Mouse (Mus musculus) embryonic facial prominence, embryonic 14.5 days (tissue): Measurements from ENCODE around the gene Lrp2bp. TPM values are rescaled to one million over a fixed set of nuclear protein-coding genes. Genes with fewer than 3 reads are reported as not detected.

Experiments used
- ATAC-seq: fragments of 200-750 bp; cut with Nextera tagmentation; 2 replicates; pipeline ENCODE4 v1.8.0; 2017; ENCODE audit warnings: low read depth, moderate number of reproducible peaks, moderate TSS enrichment
- DNase-seq: peaks from one replicate; pipeline ENCODE4 v3.0.0-alpha.2; 2015; ENCODE audit warnings: low spot score
- H3K27ac ChIP-seq: fragments of 300-500 bp; sonication (generic); replicated peaks from 2 replicates; pipeline ENCODE4 v1.5.1; 2014; ENCODE audit warnings: low read depth, mild to moderate bottlenecking, low read length, moderate library complexity
- H3K27me3 ChIP-seq: fragments of 300-500 bp; sonication (generic); replicated peaks from 2 replicates; pipeline ENCODE4 v1.6.1; 2014; ENCODE audit warnings: low read length; ENCODE audit not compliant: control insufficient read depth, insufficient read depth
- H3K36me3 ChIP-seq: fragments of 300-500 bp; sonication (generic); 2 replicates; pipeline ENCODE4 v1.6.1; 2014; ENCODE audit warnings: low read length, mixed read lengths; ENCODE audit not compliant: control insufficient read depth, insufficient read depth
- H3K4me1 ChIP-seq: fragments of 300-500 bp; sonication (generic); 2 replicates; pipeline ENCODE4 v1.6.1; 2014; ENCODE audit warnings: antibody characterized with exemption, low read length; ENCODE audit not compliant: control insufficient read depth, insufficient read depth
- H3K4me2 ChIP-seq: fragments of 300-500 bp; sonication (generic); 2 replicates; pipeline ENCODE4 v1.6.1; 2014; ENCODE audit warnings: low read depth, mild to moderate bottlenecking, low read length, moderate library complexity, mixed read lengths
- H3K4me3 ChIP-seq: fragments of 300-500 bp; sonication (generic); 2 replicates; pipeline ENCODE4 v1.5.1; 2014; ENCODE audit warnings: low read depth, mild to moderate bottlenecking, low read length
- H3K9ac ChIP-seq: fragments of 300-500 bp; sonication (generic); 2 replicates; pipeline ENCODE4 v1.6.1; 2014; ENCODE audit warnings: low read depth, mild to moderate bottlenecking, low read length, moderate library complexity, mixed read lengths
- H3K9me3 ChIP-seq: fragments of 300-500 bp; sonication (generic); 2 replicates; pipeline ENCODE4 v1.6.1; 2016; ENCODE audit warnings: low read length; ENCODE audit not compliant: control insufficient read depth
- WGBS: fragments of 180-500 bp; shearing (Covaris S2); extraction: QIAGEN DNeasy Blood & Tissue Kit; methylation state at CpG from one replicate; pipeline ENCODE4 v1.1.7; 2014; 5-methylcytosine and 5-hydroxymethylcytosine counted together
- polyA plus RNA-seq: library from polyadenylated mRNA; unstranded; fragments of >200 nt; fragmentation: Nextera tagmentation; extraction: Ambion mirVana; gene quantifications from 2 replicates; pipeline ENCODE4 v1.2.1, GENCODE M21; 2014

Lrp2bp gene
- polyA plus RNA-seq, 1 experiment from 2014 or later, result 1.1 TPM

DNA sequence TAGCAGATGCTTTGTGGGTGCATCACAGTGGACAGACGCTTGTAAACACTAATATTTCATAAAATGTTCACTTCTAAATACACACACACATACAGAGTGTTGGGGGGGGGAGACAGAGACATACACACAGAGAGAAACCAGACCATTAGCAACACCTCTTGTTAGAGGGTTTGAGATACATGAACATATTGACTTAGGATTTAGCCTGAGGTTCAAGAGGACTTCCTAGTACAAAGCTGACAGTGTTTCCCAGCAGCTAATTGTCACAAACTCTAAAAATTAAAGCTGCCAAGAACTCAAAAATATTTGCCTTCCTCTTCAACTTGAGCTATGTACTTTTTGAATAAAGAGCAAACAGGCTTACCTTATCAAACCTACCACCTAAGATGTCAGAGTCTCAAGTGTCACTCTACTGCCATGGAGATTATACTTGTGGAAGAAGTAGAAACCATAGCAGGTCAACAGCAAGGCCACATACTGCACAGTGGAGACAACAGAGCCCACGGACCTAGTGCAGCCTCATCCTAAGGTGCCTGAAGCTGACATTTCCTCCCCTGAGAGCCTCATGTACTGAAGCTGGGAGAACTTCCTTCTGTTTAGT lies 74.5 kb downstream of the Lrp2bp start:
- DNase-seq, result no peak
- H3K36me3 ChIP-seq, result 0 out of 2 replicates have a peak, but pooled peaks cover 2% of the 10 kb centered on the region
- H3K4me3 ChIP-seq, result no peak overlapping the region
- ATAC-seq, result no peak
- no peak overlapping the region for H3K4me2 ChIP-seq
- no peaks in the 10 kb centered on the region for H3K27me3 ChIP-seq
- H3K9ac ChIP-seq, result no peak overlapping the region
- no peaks in the 10 kb centered on the region; the same call in 1 of the 2 replicates for H3K9me3 ChIP-seq
- H3K4me1 ChIP-seq, result no peaks in the 10 kb centered on the region; the same call in 1 of the 2 replicates
- WGBS, result 79% methylated on average over 2 of the region's 2 CpGs
- no peak overlapping the region for H3K27ac ChIP-seq

DNA sequence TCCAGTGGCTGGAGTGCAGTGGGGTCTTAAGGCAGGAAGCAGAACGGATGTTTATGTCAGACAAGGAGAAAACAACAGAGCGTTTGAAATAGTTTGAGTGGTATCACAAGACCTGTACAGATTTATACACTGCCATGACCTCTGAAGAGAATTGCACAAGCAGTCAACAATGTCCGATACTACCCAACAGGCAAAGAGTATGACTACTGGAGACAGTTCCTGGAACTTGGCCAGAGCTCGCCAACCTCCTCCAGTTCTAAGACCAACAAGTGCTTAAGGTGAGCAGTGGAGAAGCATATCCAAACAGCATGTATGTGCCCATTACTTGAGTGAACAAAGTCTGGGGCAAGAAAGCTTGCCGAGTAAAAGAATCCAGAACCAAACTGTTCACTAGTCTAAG lies 76.1 kb downstream of the Lrp2bp start:
- DNase-seq (no peak), ATAC-seq (no peak)
- H3K27me3 ChIP-seq, result no peaks in the 10 kb centered on the region
- H3K9me3 ChIP-seq, result no peaks in the 10 kb centered on the region; the same call in 1 of the 2 replicates
- no peaks in the 10 kb centered on the region; the same call in 1 of the 2 replicates for H3K4me1 ChIP-seq
- no peak overlapping the region for H3K27ac ChIP-seq
- no peak overlapping the region for H3K4me3 ChIP-seq
- WGBS, result 95% methylated on average over 5 of the region's 5 CpGs
- peaks cover 8% of the 10 kb centered on the region; the same call in 1 of the 2 replicates for H3K36me3 ChIP-seq
- H3K9ac ChIP-seq, result no peak overlapping the region
- H3K4me2 ChIP-seq, result no peak overlapping the region

DNA sequence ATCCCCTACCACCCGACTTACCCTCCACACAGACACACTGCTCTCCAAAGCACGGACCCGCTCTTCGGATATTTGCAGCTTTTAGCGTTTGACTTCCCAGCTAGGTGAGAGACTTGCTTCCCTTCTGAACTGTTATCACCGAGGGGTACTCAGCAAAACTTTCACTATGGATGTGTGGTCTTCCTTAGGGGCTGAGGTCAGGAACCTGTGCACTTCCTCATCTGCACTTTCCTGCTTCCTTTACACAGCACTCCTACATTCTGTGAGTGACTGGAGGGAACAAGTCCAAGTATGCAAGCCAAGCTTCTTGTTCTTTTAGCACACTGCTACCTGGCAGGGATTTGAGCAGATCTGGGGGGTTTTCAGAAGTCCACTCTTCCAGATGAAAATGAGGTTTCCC lies 79.8 kb downstream of the Lrp2bp start:
- H3K4me2 ChIP-seq, result no peak overlapping the region
- H3K9ac ChIP-seq, result no peak overlapping the region
- no peak for DNase-seq
- H3K4me1 ChIP-seq, result no peaks in the 10 kb centered on the region
- peaks cover 8% of the 10 kb centered on the region; the same call in 1 of the 2 replicates for H3K36me3 ChIP-seq
- ATAC-seq, result no peak
- H3K4me3 ChIP-seq, result no peak overlapping the region
- no peaks in the 10 kb centered on the region for H3K27me3 ChIP-seq
- no peaks in the 10 kb centered on the region for H3K9me3 ChIP-seq
- WGBS, result 80% methylated on average over 6 of the region's 6 CpGs
- no peak overlapping the region for H3K27ac ChIP-seq

Other genes with a start within 250 kb of the Lrp2bp start
- 86.6 and 105 TPM in 2 replicates for gene Pdlim3, start 113.8 kb upstream of the Lrp2bp start, polyA plus RNA-seq
- not detected in 2 replicates for gene Ccdc110, start 64.7 kb upstream of the Lrp2bp start, polyA plus RNA-seq
- gene 1700029J07Rik, start 24.1 kb upstream of the Lrp2bp start, polyA plus RNA-seq, result 4.6 and 4.8 TPM in 2 replicates
- gene Ufsp2, start 23.8 kb upstream of the Lrp2bp start, polyA plus RNA-seq, result 80.6 and 84.1 TPM in 2 replicates
- gene Ankrd37, start 6.4 kb downstream of the Lrp2bp start, polyA plus RNA-seq, result 17.9 and 19.2 TPM in 2 replicates
- 22.9 and 26.0 TPM in 2 replicates for gene Cfap97, start 152.5 kb downstream of the Lrp2bp start, polyA plus RNA-seq
- gene Snx25, start 152.9 kb downstream of the Lrp2bp start, polyA plus RNA-seq, result 9.6 and 9.8 TPM in 2 replicates
- gene Slc25a4, start 212.0 kb downstream of the Lrp2bp start, polyA plus RNA-seq, result 580 and 582 TPM in 2 replicates